Mouse (Mus musculus): Measurements from ENCODE around the gene Acsl5. TPM values are rescaled to one million over a fixed set of nuclear protein-coding genes. Genes with fewer than 3 reads are reported as not detected.

Acsl5 gene
- polyA plus RNA-seq, 1 experiment from 2014 or later: 58.7 TPM

GRCm38 (mm10) chr19:55335881-55336280 lies 84.1 kb downstream of the Acsl5 start:
- no peak overlapping the region for H3K4me2 ChIP-seq (replicated peaks; ENCODE audit: low read depth, low read length)
- H3K36me3 ChIP-seq (ENCODE audit: control insufficient read depth, insufficient read depth, low read length): no peaks in the 10 kb centered on the region
- no peak for ATAC-seq (ENCODE audit: insufficient number of reproducible peaks, insufficient read depth, low FRiP score, low read depth)
- no peak overlapping the region for H3K4me3 ChIP-seq (ENCODE audit: low read depth, low read length)
- H3K27ac ChIP-seq (ENCODE audit: low read length): no peak overlapping the region
- H3K27me3 ChIP-seq (ENCODE audit: control insufficient read depth, insufficient read depth, low read length): no peaks in the 10 kb centered on the region
- H3K4me1 ChIP-seq (ENCODE audit: control insufficient read depth, insufficient read depth, low read length): 0 out of 2 replicates have a peak, but pooled peaks cover 4% of the 10 kb centered on the region
- H3K9ac ChIP-seq (replicated peaks; ENCODE audit: low read depth, low read length): no peak overlapping the region
- no peaks in the 10 kb centered on the region for H3K9me3 ChIP-seq (ENCODE audit: control insufficient read depth, low read depth, low read length)
- 97% methylated on average over 1 of the region's 1 CpGs for WGBS

- Histone ChIP-seq H3K27ac (ENCODE audit: low read length) (no peak overlapping the region), H3K4me3 (ENCODE audit: low read depth, low read length) (no peak overlapping the region), H3K4me2 (replicated peaks; ENCODE audit: low read depth, low read length) (no peak overlapping the region), H3K4me1 (ENCODE audit: control insufficient read depth, insufficient read depth, low read length) (0 out of 2 replicates have a peak, but pooled peaks cover 4% of the 10 kb centered on the region), H3K27me3 (ENCODE audit: control insufficient read depth, insufficient read depth, low read length) (no peaks in the 10 kb centered on the region), H3K36me3 (ENCODE audit: control insufficient read depth, insufficient read depth, low read length) (no peaks in the 10 kb centered on the region), H3K9ac (replicated peaks; ENCODE audit: low read depth, low read length) (no peak overlapping the region), H3K9me3 (ENCODE audit: control insufficient read depth, low read depth, low read length) (no peaks in the 10 kb centered on the region)
- 76% methylated on average over 12 of the region's 12 CpGs for WGBS
- ATAC-seq (ENCODE audit: insufficient number of reproducible peaks, insufficient read depth, low FRiP score, low read depth): no peak
Measured at GRCm38 (mm10) chr19:55336441-55336840, 84.7 kb downstream of the Acsl5 start.

GRCm38 (mm10) chr19:55337066-55337465 lies 85.3 kb downstream of the Acsl5 start:
- ATAC-seq (ENCODE audit: insufficient number of reproducible peaks, insufficient read depth, low FRiP score, low read depth): no peak
- no peaks in the 10 kb centered on the region for H3K27me3 ChIP-seq (ENCODE audit: control insufficient read depth, insufficient read depth, low read length)
- no peak overlapping the region for H3K4me2 ChIP-seq (replicated peaks; ENCODE audit: low read depth, low read length)
- H3K9ac ChIP-seq (replicated peaks; ENCODE audit: low read depth, low read length): no peak overlapping the region
- no peaks in the 10 kb centered on the region for H3K9me3 ChIP-seq (ENCODE audit: control insufficient read depth, low read depth, low read length)
- H3K4me1 ChIP-seq (ENCODE audit: control insufficient read depth, insufficient read depth, low read length): 0 out of 2 replicates have a peak, but pooled peaks cover 4% of the 10 kb centered on the region
- no peak overlapping the region for H3K27ac ChIP-seq (ENCODE audit: low read length)
- H3K4me3 ChIP-seq (ENCODE audit: low read depth, low read length): no peak overlapping the region
- WGBS: 73% methylated on average over 9 of the region's 9 CpGs
- H3K36me3 ChIP-seq (ENCODE audit: control insufficient read depth, insufficient read depth, low read length): no peaks in the 10 kb centered on the region

- no peaks in the 10 kb centered on the region for H3K36me3 ChIP-seq (ENCODE audit: control insufficient read depth, insufficient read depth, low read length)
- WGBS: 73% methylated on average over 10 of the region's 10 CpGs
- H3K4me3 ChIP-seq (ENCODE audit: low read depth, low read length): no peak overlapping the region
- H3K4me1 ChIP-seq (ENCODE audit: control insufficient read depth, insufficient read depth, low read length): 0 out of 2 replicates have a peak, but pooled peaks cover 8% of the 10 kb centered on the region
- no peak for ATAC-seq (ENCODE audit: insufficient number of reproducible peaks, insufficient read depth, low FRiP score, low read depth)
- H3K27me3 ChIP-seq (ENCODE audit: control insufficient read depth, insufficient read depth, low read length): no peaks in the 10 kb centered on the region
- H3K27ac ChIP-seq (ENCODE audit: low read length): no peak overlapping the region
- no peak overlapping the region for H3K9ac ChIP-seq (replicated peaks; ENCODE audit: low read depth, low read length)
- no peak overlapping the region for H3K4me2 ChIP-seq (replicated peaks; ENCODE audit: low read depth, low read length)
- H3K9me3 ChIP-seq (ENCODE audit: control insufficient read depth, low read depth, low read length): no peaks in the 10 kb centered on the region
Measured at GRCm38 (mm10) chr19:55337664-55338063, 85.9 kb downstream of the Acsl5 start.

- Histone ChIP-seq H3K36me3 (ENCODE audit: control insufficient read depth, insufficient read depth, low read length) (no peaks in the 10 kb centered on the region), H3K4me3 (ENCODE audit: low read depth, low read length) (no peak overlapping the region), H3K9me3 (ENCODE audit: control insufficient read depth, low read depth, low read length) (no peaks in the 10 kb centered on the region), H3K4me2 (replicated peaks; ENCODE audit: low read depth, low read length) (no peak overlapping the region), H3K27ac (ENCODE audit: low read length) (no peak overlapping the region), H3K9ac (replicated peaks; ENCODE audit: low read depth, low read length) (no peak overlapping the region), H3K4me1 (ENCODE audit: control insufficient read depth, insufficient read depth, low read length) (0 out of 2 replicates have a peak, but pooled peaks cover 4% of the 10 kb centered on the region), H3K27me3 (ENCODE audit: control insufficient read depth, insufficient read depth, low read length) (no peaks in the 10 kb centered on the region)
- no peak for ATAC-seq (ENCODE audit: insufficient number of reproducible peaks, insufficient read depth, low FRiP score, low read depth)
- WGBS: 90% methylated on average over 6 of the region's 6 CpGs
Measured at GRCm38 (mm10) chr19:55340521-55340920, 88.8 kb downstream of the Acsl5 start.

- H3K4me2 ChIP-seq (replicated peaks; ENCODE audit: low read depth, low read length): no peak overlapping the region
- 67% methylated on average over 3 of the region's 3 CpGs for WGBS
Measured at GRCm38 (mm10) chr19:55341377-55341776, 89.6 kb downstream of the Acsl5 start.

GRCm38 (mm10) chr19:55342423-55342822 lies 90.7 kb downstream of the Acsl5 start:
- no peaks in the 10 kb centered on the region for H3K27me3 ChIP-seq (ENCODE audit: control insufficient read depth, insufficient read depth, low read length)
- no peak for ATAC-seq (ENCODE audit: insufficient number of reproducible peaks, insufficient read depth, low FRiP score, low read depth)
- no peaks in the 10 kb centered on the region for H3K36me3 ChIP-seq (ENCODE audit: control insufficient read depth, insufficient read depth, low read length)
- no peaks in the 10 kb centered on the region for H3K9me3 ChIP-seq (ENCODE audit: control insufficient read depth, low read depth, low read length)
- WGBS: 85% methylated on average over 7 of the region's 7 CpGs
- H3K4me3 ChIP-seq (ENCODE audit: low read depth, low read length): no peak overlapping the region
- H3K27ac ChIP-seq (ENCODE audit: low read length): no peak overlapping the region
- H3K4me1 ChIP-seq (ENCODE audit: control insufficient read depth, insufficient read depth, low read length): 0 out of 2 replicates have a peak, but pooled peaks cover 4% of the 10 kb centered on the region
- no peak overlapping the region for H3K4me2 ChIP-seq (replicated peaks; ENCODE audit: low read depth, low read length)
- no peak overlapping the region for H3K9ac ChIP-seq (replicated peaks; ENCODE audit: low read depth, low read length)

More at GRCm38 (mm10) chr19:55341377-55341776, 89.6 kb downstream of the Acsl5 start:
- Histone ChIP-seq H3K9me3 (ENCODE audit: control insufficient read depth, low read depth, low read length) (no peaks in the 10 kb centered on the region), H3K4me1 (ENCODE audit: control insufficient read depth, insufficient read depth, low read length) (0 out of 2 replicates have a peak, but pooled peaks cover 4% of the 10 kb centered on the region), H3K4me3 (ENCODE audit: low read depth, low read length) (no peak overlapping the region), H3K36me3 (ENCODE audit: control insufficient read depth, insufficient read depth, low read length) (no peaks in the 10 kb centered on the region), H3K27ac (ENCODE audit: low read length) (no peak overlapping the region), H3K9ac (replicated peaks; ENCODE audit: low read depth, low read length) (no peak overlapping the region), H3K27me3 (ENCODE audit: control insufficient read depth, insufficient read depth, low read length) (no peaks in the 10 kb centered on the region)
- no peak for ATAC-seq (ENCODE audit: insufficient number of reproducible peaks, insufficient read depth, low FRiP score, low read depth)

GRCm38 (mm10) chr19:55343274-55343673 lies 91.5 kb downstream of the Acsl5 start:
- WGBS: 73% methylated on average over 9 of the region's 9 CpGs
- Histone ChIP-seq H3K36me3 (ENCODE audit: control insufficient read depth, insufficient read depth, low read length) (no peaks in the 10 kb centered on the region), H3K9me3 (ENCODE audit: control insufficient read depth, low read depth, low read length) (no peaks in the 10 kb centered on the region), H3K9ac (replicated peaks; ENCODE audit: low read depth, low read length) (no peak overlapping the region), H3K27ac (ENCODE audit: low read length) (no peak overlapping the region), H3K4me2 (replicated peaks; ENCODE audit: low read depth, low read length) (no peak overlapping the region), H3K27me3 (ENCODE audit: control insufficient read depth, insufficient read depth, low read length) (no peaks in the 10 kb centered on the region), H3K4me3 (ENCODE audit: low read depth, low read length) (no peak overlapping the region), H3K4me1 (ENCODE audit: control insufficient read depth, insufficient read depth, low read length) (0 out of 2 replicates have a peak, but pooled peaks cover 4% of the 10 kb centered on the region)
- no peak for ATAC-seq (ENCODE audit: insufficient number of reproducible peaks, insufficient read depth, low FRiP score, low read depth)
